Mouse (Mus musculus) cortical plate, adult 2 months (tissue): ENCODE measurements around the gene Cav1.

Experiments
- CTCF ChIP-seq: fragments of 200-500 bp; IDR thresholded peaks from 2 replicates; pipeline ENCODE4 v1.5.1; 2011; ENCODE audit warnings: mild to moderate bottlenecking, control low read depth, low read length; ENCODE audit not compliant: insufficient read depth; ENCODE audit errors: extremely low read depth
- POLR2A ChIP-seq: fragments of 200-500 bp; IDR thresholded peaks from 2 replicates; pipeline ENCODE4 v1.6.1; 2011; ENCODE audit warnings: mild to moderate bottlenecking, low read length, control low read depth; ENCODE audit not compliant: insufficient read depth; ENCODE audit errors: extremely low read depth

DNA sequence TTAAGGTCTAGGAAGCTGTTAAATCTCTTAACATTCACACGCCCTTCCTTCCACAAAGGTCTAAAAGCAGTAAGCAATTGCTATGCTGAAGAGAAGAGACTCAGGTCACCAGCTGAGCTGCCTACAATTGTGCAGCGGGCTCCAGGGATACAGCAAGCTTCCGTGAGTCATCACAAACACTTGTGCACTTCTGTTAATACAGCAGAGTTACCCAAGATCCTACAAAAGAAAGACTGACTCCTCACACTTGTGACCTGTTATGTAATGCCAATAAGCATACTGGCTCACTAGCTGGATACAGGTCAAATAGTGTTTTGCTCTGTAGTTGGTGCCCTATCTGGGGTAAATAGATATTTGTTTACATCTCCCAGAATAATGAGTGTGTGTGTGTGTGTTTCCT lies 74.0 kb downstream of the Cav1 start:
- TF ChIP-seq POLR2A (no peak), CTCF (no peak)
